9 mouse cellular contexts compared by ENCODE assay signal in the genomic region with DNA sequence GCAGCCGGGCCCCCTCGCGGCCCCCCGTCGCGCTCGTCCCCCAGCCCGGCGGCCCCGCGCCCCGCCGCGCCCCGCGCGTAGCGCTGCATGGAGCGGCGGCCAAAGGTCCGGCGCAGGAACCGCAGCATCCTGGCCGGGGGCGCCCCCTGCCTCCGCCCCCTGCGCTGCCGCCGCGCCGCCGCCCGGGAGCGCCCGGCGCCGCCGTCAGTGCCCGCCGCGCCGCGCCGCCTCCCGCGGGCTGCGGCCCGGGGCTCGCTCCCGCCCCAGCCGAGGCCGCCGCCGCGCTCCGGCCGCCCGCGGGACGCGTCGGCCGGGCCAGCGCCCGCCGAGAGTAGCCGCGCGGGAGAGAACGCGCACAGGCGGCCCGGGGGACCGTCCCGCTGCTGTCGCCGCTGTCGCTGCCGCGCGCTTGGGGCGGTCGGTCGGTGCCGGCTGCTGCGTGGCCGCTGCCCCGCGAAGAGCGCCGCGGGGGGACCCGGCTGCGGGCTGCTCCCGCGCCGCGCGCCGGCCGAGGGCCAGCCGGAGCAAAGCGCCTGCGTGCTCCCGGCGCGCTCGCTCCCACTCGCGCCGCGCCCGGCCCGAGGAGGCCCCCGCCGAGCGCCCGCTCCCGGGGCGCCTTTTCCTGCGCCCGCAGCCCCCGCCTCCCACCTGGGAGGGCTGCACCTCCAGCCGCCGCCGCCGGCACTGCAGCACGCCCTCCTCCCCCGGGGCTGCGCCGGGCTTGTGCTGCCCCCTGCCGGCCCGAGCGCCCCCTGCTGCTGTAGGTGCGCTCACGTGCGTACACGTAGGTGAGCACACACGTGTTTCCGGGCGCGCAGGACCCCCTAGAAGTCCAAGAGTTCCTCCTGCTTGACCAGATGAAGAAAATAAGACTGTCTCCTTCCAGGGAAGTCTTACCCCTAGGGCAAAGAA. TPM values are rescaled to one million over a fixed set of nuclear protein-coding genes. Genes with fewer than 3 reads are reported as not detected.
A peak's percentile ranks its signal among the peaks of the same experiment; 100 is the strongest.
DNase-seq lines count a peak whose midpoint lies in the region; ATAC-seq and TF ChIP-seq lines count a peak whose summit lies in the region.
"Had no signal": no experiment of that assay in that cellular context is flagged by ENCODE, and none has a peak within 500 bp of the region (broad histone marks: within the 10 kb centered on the region; RNA-seq: fewer than 3 reads in every experiment).

TSS of gene Epb41l4b (minus strand) at position 412 of the 912 bp plus-strand sequence.

- DNase-seq in adrenal gland, adult (ENCODE audit: inconsistent age in 2 of 2, low spot score in 1 of 2) = peak; percentile 76 to 91
- DNase-seq in gastrocnemius, postnatal 25 days = peak; percentile 72
- DNase-seq in left cerebral cortex, postnatal 14 days (ENCODE audit: low spot score in 2 of 2) = peak; percentile 70 to 83
- peak; percentile 87 for DNase-seq in right cerebral cortex, postnatal 25 days
- peak; percentile 86 for DNase-seq in urinary bladder, postnatal 25 days (ENCODE audit: low spot score)

- no peak within 1 kb of the TSS for H3K27ac ChIP-seq in cortical plate, adult 2 months (ENCODE audit: insufficient read depth, low read length)
- H3K27ac ChIP-seq: macrophage had no signal

- TF ChIP-seq POLR2A in cortical plate, adult 2 months (IDR thresholded peaks at IDR 0.05; ENCODE audit: extremely low read depth, insufficient read depth, low read length) = no peak

- intact Hi-C loops in left cerebral cortex, postnatal 14 days (cut with DNase I) = loop anchor here (2.0 to 10.0 kb wide), 3 partner anchors 78 to 198 kb away; partner anchors contain the start of gene Tmem245

- H3K4me1 ChIP-seq in cortical plate, adult 2 months (ENCODE audit: control insufficient read depth, insufficient read depth, low read length) = peaks cover 2% of the 10 kb centered on the region; the same call in 1 of the 2 replicates

- peak within 1 kb of the TSS; percentile 77 for H3K4me3 ChIP-seq in cortical plate, adult 2 months (ENCODE audit: insufficient read depth, low read length)

- ATAC-seq in inflammation-experienced regulatory T-cells, adult 6 months = peak; percentile 75
- ATAC-seq in megakaryocyte-erythroid progenitor cell, adult 5-6 weeks (replicated peaks; ENCODE audit: low FRiP score, low TSS enrichment, poor library complexity, severe bottlenecking) = peak; percentile 98

- peak; percentile 58 for TF ChIP-seq CTCF in cortical plate, adult 2 months (IDR thresholded peaks at IDR 0.05; ENCODE audit: extremely low read depth, insufficient read depth, low read length)

RNA-seq across cellular contexts. Expression of gene Epb41l4b, which starts in this region (rescaled TPM):
- 17.7 and 19.2 TPM in 2 replicates for polyA plus RNA-seq in cortical plate, adult 2 months (2012; rRNA removed)
- 1 to 10 TPM; 2.4 to 2.5 TPM for total RNA-seq in gastrocnemius, postnatal 25 days (2021)
- not detected for polyA plus RNA-seq in inflammation-experienced regulatory T-cells, adult 6 months (2017; shearing (Covaris generic))
- 10 to 100 TPM; 17.9 to 21.3 TPM for total RNA-seq in left cerebral cortex, postnatal 14 days (2021)
- 1.6 and 3.5 TPM in 2 replicates for total RNA-seq in megakaryocyte-erythroid progenitor cell, adult 5-6 weeks (2014; fragmentation: Nextera tagmentation)
- total RNA-seq in megakaryocyte-erythroid progenitor cell, adult 5-6 weeks (2017) = 0.47 and 3.0 TPM in 2 replicates
- polyA plus RNA-seq: macrophage had no signal

Comparison
In these comparisons a context has a peak if more than half of its experiments do, and no peak if none do; other contexts are left out.
1. RNA of gene Epb41l4b (total RNA-seq): 17.9 to 21.3 TPM in left cerebral cortex, postnatal 14 days; 0.47 to 3.5 TPM in megakaryocyte-erythroid progenitor cell, adult 5-6 weeks and 2.4 to 2.5 TPM in gastrocnemius, postnatal 25 days; every median in the first group is over 4 times any median in the second.
2. RNA of gene Epb41l4b (polyA plus RNA-seq): 17.7 to 19.2 TPM in cortical plate, adult 2 months; not detected in inflammation-experienced regulatory T-cells, adult 6 months; every median in the first group is over 10 times any median in the second.
3. Peak in ATAC-seq in inflammation-experienced regulatory T-cells, adult 6 months; RNA of the gene not detected or under 1 TPM.
4. Peak in every context shown above with its lines, with median percentiles within 50 percentile points of each other: DNase-seq.